Mouse (Mus musculus): ENCODE data around the gene Crebbp.
"Not testable (repeated sequence)": the region's sequence is repeated elsewhere in the genome, so short reads cannot be mapped to it uniquely, and the experiment has no call there.

Gene Crebbp

DNA sequence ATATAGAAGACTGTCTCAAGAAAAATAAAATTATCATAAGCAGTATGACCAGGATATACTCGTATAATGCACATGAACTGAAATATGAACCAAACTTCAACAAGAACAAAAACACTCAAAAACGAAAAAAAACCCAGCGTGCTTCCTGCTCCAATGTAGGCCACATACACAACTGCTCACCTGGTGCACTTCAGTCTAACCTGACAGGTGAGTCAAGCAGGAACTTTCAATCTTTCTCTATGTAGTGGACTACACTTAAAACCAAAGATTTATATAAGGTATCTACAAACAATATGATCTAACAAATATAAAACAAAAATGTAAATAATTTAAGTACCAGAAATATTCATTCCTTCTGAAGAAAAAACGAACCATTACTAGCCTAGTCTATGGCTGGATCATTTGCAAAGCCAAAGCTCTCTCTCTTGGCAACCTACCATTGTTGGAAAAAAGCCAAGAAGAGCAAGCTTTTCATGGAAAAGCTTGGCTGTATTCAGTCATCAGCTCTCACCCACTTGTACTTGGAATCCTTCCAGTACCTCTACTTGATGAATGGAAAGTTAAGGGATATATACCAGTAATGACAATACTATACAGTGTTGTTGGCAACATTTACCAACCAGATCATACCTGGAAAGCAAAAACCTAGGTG is 53.4 kb downstream of the Crebbp start:
- peak; percentile 35 to 90 for DNase-seq (ENCODE audit: inconsistent age in 2 of 2, low spot score in 1 of 2)

GRCm38 (mm10) chr16:4153121-4153520 is 60.7 kb downstream of the Crebbp start:
- no peak for DNase-seq (ENCODE audit: inconsistent age in 2 of 2, low spot score in 1 of 2)

GRCm38 (mm10) chr16:4138541-4138940 is 75.3 kb downstream of the Crebbp start:
- DNase-seq (ENCODE audit: inconsistent age in 2 of 2, low spot score in 1 of 2), result no peak

DNA sequence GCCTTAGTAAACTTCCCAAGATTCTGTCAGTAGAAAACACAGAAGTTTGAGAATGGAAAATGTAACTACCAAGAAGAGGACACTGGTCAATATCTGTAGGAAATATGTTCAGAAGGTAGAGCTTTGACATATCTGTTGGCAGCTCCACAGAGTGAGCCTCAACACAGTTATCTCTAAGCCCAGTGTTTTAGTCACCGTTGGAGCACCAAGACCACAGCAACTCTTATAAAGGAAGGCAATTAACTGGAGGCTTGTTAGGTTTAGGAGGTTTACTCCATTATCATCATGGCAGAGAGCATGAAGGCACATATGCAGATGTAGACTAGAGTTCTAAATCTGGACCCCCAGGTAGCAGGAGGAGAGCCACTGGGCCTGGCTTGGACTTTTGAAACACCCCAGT is 80.0 kb downstream of the Crebbp start:
- no peak for DNase-seq (ENCODE audit: inconsistent age in 2 of 2, low spot score in 1 of 2)

GRCm38 (mm10) chr16:4128894-4129293 is 84.9 kb downstream of the Crebbp start:
- no peak for DNase-seq (ENCODE audit: inconsistent age in 2 of 2, low spot score in 1 of 2)

DNA sequence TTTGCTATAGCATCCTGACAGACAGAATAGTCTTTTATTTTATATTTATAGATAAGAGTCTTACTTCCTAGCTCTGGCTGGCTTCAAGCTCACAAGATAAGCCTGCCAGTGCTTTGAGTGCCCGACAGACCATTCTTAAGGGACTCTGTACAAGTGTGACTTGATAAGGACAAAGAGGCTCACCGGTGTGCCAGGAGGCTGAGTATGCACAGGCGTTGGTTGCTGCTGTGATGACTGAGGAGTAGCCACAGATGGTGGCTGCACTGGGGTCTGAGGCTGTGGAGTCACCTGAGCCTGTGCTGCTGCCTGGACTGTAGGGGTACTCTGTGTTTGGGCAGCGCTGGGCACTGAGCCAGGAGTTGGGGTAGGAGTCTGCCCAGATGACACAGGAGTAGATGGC is 96.7 kb downstream of the Crebbp start:
- no peak for DNase-seq (ENCODE audit: inconsistent age in 2 of 2, low spot score in 1 of 2)

DNA sequence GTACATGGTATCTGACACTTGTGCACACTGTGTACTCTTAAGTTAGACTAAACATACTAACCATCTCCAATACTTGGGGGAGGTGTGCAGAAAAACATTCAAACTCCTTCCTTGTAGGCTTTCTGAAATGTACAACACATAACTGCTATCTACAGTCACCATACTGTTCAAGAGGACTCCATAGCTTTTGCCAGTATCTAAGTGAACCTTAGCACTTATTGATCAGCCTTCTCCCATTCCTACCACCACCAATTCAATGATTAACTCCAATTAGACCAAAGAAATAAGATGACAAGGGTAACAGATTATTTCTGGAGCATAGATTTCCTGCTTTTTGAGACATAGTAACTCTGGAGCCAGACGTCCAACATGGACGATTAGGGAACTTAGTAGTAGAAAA is 113.4 kb downstream of the Crebbp start:
- no peak for DNase-seq (ENCODE audit: inconsistent age in 2 of 2, low spot score in 1 of 2)

DNA sequence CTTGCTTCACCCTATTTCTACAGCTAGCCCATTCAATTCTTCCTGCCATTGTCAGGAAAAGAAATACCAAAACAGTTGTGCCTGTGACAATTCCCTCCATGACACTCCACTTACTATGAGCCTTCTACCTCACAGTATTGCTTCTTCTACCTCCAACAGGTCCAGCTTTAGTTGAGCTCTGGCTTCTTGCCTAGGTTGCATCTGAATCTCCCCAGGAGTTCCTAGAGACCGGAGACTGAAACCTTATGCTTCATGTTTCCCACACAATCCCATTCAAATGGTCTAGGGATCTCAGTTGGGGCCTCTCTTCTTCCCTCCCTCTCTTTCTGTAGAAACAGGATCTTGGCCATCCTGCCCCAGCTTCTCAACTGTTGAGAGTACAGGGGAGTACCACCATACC is 116.3 kb downstream of the Crebbp start:
- no peak for DNase-seq (ENCODE audit: inconsistent age in 2 of 2, low spot score in 1 of 2)

- no peak for DNase-seq (ENCODE audit: inconsistent age in 2 of 2, low spot score in 1 of 2)
These were observed 116.9 kb downstream of the Crebbp start for GRCm38 (mm10) chr16:4096898-4097297.

GRCm38 (mm10) chr16:4096141-4096540 is 117.7 kb downstream of the Crebbp start:
- peak in 1 of 2 experiments; percentile 24 for DNase-seq (ENCODE audit: inconsistent age in 2 of 2, low spot score in 1 of 2)

DNA sequence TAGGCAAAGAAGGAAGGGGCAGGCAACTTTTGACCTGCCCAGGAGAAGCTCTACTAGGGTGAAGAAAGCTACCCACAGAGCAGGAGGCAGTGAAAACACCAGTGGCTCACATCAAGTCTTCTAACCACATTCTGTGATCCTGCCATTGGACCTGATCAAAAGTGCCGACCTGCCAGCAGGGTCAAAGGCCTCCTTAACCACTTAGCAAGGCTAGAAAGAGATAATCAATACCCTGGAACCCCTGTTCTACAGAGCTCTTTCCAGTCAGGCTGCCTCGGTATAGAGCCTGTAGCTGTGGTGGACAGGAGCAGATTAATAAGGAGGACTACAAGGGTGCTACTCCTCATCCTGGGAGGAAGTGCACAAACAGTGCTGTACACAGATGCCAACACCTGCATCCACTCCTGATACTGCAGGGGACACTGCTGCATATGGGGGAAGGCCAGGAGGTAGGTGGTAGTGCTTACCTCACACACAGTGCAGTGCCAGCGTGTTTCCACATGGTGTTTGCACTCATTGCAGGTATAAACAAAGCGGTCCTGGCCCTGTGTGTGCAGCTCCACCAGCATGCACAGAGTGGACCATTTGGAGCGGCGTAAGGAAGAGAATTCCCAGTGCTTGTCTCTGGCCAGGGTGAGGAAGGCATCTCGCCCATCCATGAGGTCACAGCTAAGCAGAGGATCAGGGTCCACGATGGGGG is 126.4 kb downstream of the Crebbp start:
- no peak for DNase-seq (ENCODE audit: inconsistent age in 2 of 2, low spot score in 1 of 2)

GRCm38 (mm10) chr16:4085851-4086387 is 127.9 kb downstream of the Crebbp start:
- no peak for DNase-seq (ENCODE audit: inconsistent age in 2 of 2, low spot score in 1 of 2)

GRCm38 (mm10) chr16:4085051-4085450 is 128.7 kb downstream of the Crebbp start:
- no peak for DNase-seq (ENCODE audit: inconsistent age in 2 of 2, low spot score in 1 of 2)

GRCm38 (mm10) chr16:4080419-4080818 is 133.4 kb downstream of the Crebbp start:
- DNase-seq (ENCODE audit: inconsistent age in 2 of 2, low spot score in 1 of 2), result not testable (repeated sequence)

- no peak for DNase-seq (ENCODE audit: inconsistent age in 2 of 2, low spot score in 1 of 2)
These were observed 134.1 kb downstream of the Crebbp start for GRCm38 (mm10) chr16:4079656-4080055.

DNA sequence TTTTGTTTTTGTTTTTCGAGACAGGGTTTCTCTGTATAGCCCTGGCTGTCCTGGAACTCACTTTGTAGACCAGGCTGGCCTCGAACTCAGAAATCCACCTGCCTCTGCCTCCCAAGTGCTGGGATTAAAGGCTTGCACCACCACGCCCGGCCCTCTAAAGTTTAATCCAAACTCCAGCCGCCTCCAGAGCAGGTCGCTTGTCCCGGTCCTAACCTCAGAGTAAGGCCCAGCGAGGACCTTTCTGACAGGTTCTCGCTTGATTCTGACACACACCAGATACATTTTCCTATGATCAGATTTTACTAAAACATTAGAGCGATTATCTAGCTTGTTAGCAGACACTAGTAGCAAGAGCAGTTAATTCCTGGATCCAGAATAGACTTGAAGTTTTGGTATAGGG is 135.5 kb downstream of the Crebbp start:
- DNase-seq (ENCODE audit: inconsistent age in 2 of 2, low spot score in 1 of 2), result peak in 1 of 2 experiments; percentile 60

DNA sequence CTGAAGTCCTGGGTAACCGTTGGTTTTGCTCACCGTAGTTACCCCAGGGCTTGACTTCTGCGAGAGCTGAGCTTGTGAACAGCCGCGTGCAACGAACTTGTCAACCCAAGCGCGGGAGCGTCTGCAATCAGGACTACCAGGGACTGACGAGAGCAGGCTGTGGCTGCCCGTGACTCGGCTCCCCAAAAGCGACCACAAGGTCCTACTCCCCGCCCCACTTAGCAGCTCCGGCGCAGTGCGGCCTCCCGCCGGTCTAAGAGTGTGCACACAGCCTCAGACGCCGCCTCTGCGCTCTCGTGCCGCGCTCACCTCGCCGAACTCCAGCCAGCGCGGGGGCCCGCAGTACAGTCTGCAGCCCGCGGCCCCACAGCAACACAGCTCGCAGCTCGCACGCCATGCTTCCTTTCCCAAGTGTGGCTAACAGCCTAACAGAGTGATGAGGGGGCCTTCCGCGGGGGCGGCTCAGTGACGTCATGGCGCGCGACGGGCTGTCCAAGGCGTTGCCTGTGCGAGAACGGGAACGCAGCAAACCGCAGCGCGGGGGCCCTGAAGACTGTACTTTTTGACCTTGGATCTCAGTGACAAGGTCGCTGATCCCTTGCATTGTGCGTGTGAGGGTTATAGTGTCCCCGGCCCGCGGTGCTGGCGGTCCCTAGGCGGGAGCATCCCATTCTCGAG is 136.3 kb downstream of the Crebbp start, which contains the start of gene Trap1:
TSS of gene Trap1 (minus strand) at position 444 of the 678 bp plus-strand sequence.
- peak; percentile 93 to 99 for DNase-seq (ENCODE audit: inconsistent age in 2 of 2, low spot score in 1 of 2)

DNA sequence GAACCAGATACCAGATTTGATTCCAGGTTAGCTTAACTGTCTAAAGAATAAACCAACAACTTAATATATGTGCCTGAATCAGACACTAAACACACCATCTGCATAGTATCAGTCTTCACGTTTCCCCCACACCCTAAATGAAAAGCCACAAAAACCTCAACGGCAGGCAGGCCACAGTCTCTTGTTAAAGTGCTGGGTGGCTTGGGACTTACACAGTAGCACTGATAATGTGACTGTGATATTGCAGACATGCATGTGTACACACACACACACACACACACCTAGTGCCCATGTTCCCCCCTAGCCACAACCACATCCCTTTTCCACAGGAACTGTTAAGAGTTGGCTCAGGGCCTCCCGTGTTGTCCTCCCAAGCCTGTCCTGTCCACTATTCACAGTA is 139.0 kb downstream of the Crebbp start:
- DNase-seq (ENCODE audit: inconsistent age in 2 of 2, low spot score in 1 of 2), result no peak

DNA sequence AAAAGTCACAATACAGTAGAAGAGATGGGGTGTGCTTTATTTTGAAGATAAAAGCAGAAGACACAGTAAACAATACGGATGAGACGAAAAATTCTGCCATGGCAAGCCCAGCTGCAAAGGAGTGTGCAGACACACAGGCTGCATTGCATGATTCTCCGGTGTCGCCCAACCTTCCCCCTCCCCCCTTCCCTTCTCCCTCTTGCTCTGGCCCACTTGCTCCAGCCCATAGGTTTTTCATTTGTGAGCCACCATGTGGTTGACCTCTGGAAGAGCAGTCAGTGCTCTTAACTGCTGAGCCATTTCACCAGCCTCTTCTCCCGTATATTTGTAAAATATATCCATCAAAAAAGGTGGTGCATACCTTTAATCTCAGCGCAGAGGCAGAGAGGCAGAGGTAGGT is 139.5 kb downstream of the Crebbp start:
- DNase-seq (ENCODE audit: inconsistent age in 2 of 2, low spot score in 1 of 2), result no peak

- DNase-seq (ENCODE audit: inconsistent age in 2 of 2, low spot score in 1 of 2), result peak; percentile 45 to 78
These were observed 145.2 kb downstream of the Crebbp start for GRCm38 (mm10) chr16:4068588-4068987.

DNA sequence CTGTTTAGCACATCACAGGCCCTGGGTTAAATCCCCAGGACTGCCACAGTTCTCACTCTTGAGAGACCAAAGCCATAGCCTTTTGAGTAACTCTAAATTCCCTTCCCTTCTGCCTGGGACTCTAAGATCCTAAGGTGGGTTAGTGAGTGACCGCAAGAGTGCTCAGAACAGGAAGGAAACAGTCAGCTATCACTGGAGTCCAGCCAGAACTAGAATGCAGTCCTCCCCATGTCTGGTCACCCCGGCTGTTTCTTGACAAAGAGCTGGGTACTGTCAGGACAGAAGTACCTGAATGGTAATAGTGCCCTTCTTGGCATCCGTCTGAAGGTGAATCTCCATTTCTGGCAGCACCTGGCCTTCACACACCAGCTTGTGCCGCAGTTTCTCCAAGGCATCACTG is 148.9 kb downstream of the Crebbp start:
- DNase-seq (ENCODE audit: inconsistent age in 2 of 2, low spot score in 1 of 2), result no peak

DNA sequence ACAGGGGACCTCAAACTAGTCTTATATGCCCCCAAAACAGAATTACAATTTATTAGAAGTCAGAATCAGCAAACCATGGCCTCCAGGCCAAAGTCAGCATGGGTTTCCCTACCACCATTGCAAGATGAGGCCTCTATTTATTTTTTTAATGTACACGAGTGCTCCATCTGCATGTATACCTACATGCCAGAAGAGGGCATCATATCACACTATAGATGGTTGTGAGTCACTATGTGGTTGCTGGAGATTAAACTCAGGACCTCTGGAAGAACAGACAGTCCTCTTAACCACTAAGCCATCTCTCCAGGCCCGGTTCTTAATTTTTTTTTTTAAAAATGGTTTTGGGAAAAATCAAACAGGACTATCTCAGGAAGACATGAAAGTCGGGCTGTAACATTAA is 160.0 kb downstream of the Crebbp start:
- DNase-seq (ENCODE audit: inconsistent age in 2 of 2, low spot score in 1 of 2), result no peak
